Mouse (Mus musculus): ENCODE measurements around the gene Tigd3. TPM values are rescaled to one million over a fixed set of nuclear protein-coding genes. Genes with fewer than 3 reads are reported as not detected.

Tigd3 gene
- polyA plus RNA-seq, 1 experiment = 0.70 TPM

DNA sequence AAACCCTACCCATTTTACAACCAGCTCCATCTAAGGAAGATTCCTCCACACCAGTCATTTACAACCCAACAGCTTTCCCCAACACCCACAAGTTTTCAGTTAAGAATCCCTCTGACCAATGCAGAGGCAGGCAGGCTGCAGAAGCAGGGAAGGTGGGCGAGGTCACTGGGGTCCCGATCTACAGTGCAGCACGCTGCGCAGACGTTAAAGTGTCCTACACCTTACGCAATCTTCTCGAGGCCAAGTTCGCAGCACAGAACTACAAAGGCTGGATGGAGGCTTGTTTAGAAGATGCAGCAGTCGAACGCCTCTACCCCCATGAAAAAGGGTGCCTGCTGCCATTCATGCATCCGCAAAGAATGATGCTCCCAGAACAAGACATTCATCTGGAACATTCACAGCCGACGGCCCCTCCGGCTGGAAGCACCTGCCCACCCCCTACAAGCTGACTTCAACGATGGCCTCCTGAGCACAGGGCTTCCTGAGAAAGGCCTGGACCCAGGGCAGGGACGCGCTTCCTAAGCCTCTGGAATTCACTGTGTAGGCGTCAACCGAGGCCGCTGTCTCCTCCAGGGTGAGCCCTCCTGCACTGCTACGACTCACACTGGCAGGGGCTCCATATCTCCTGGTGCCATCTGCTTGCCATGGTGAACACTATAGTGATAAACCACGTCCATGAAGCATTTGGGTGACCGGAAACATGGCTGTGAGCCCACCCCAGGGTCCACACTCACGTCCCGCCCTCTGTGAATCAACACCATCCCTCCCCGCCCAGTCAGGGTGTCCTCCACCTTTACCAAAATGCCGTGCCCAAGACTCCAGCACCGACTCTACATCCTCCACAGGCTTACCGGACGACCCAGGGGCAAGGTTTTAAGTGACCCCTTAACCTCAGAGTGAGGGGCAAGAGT is 49.9 kb downstream of the Tigd3 start:
- peak; percentile 75; the same call in 1 of the 2 replicates for TF ChIP-seq POLR2A (IDR thresholded peaks at IDR 0.05; ENCODE audit: borderline replicate concordance, low read depth, low read length)
- TF ChIP-seq CTCF (IDR thresholded peaks at IDR 0.05; ENCODE audit: low read depth, low read length) = no peak
- Histone ChIP-seq H3K4me3 (ENCODE audit: insufficient read depth, low read length) (peak overlapping the region; percentile 78), H3K4me1 (ENCODE audit: control insufficient read depth, insufficient read depth, low read length) (peaks cover 10% of the 10 kb centered on the region), H3K27ac (ENCODE audit: insufficient read depth, low read depth, low read length) (peak overlapping the region; percentile 99)

GRCm38 (mm10) chr19:5842785-5843730 is 50.9 kb downstream of the Tigd3 start:
- Histone ChIP-seq H3K4me1 (ENCODE audit: control insufficient read depth, insufficient read depth, low read length) (peaks cover 10% of the 10 kb centered on the region), H3K27ac (ENCODE audit: insufficient read depth, low read depth, low read length) (peak overlapping the region; percentile 99), H3K4me3 (ENCODE audit: insufficient read depth, low read length) (peak overlapping the region; percentile 78)
- TF ChIP-seq POLR2A (IDR thresholded peaks at IDR 0.05; ENCODE audit: borderline replicate concordance, low read depth, low read length) (no peak), CTCF (IDR thresholded peaks at IDR 0.05; ENCODE audit: low read depth, low read length) (no peak)

- Histone ChIP-seq H3K4me1 (ENCODE audit: control insufficient read depth, insufficient read depth, low read length) (peaks cover 3% of the 10 kb centered on the region), H3K4me3 (ENCODE audit: insufficient read depth, low read length) (peak overlapping the region; percentile 78), H3K27ac (ENCODE audit: insufficient read depth, low read depth, low read length) (peak overlapping the region; percentile 99)
- no peak for TF ChIP-seq CTCF (IDR thresholded peaks at IDR 0.05; ENCODE audit: low read depth, low read length)
- no peak for TF ChIP-seq POLR2A (IDR thresholded peaks at IDR 0.05; ENCODE audit: borderline replicate concordance, low read depth, low read length)
Observed at GRCm38 (mm10) chr19:5841999-5842784, 51.8 kb downstream of the Tigd3 start.

GRCm38 (mm10) chr19:5841389-5841946 is 52.5 kb downstream of the Tigd3 start:
- no peaks in the 10 kb centered on the region for H3K4me1 ChIP-seq (ENCODE audit: control insufficient read depth, insufficient read depth, low read length)
- TF ChIP-seq CTCF (IDR thresholded peaks at IDR 0.05; ENCODE audit: low read depth, low read length) = peak; percentile 7; the same call in 1 of the 2 replicates
- peak; percentile 41; the same call in 1 of the 2 replicates for TF ChIP-seq POLR2A (IDR thresholded peaks at IDR 0.05; ENCODE audit: borderline replicate concordance, low read depth, low read length)
- H3K4me3 ChIP-seq (ENCODE audit: insufficient read depth, low read length) = peak overlapping the region; percentile 78
- peak overlapping the region; percentile 99 for H3K27ac ChIP-seq (ENCODE audit: insufficient read depth, low read depth, low read length)

Other genes starting within 250 kb of the Tigd3 start
- 93.4 and 117 TPM in 2 replicates for gene Sipa1, start 230.4 kb downstream of the Tigd3 start, polyA plus RNA-seq (2012; ENCODE audit: insufficient read depth, insufficient read length, missing spikeins)
- 79.9 and 99.1 TPM in 2 replicates for gene Map3k11, start 205.4 kb downstream of the Tigd3 start, polyA plus RNA-seq (2012; ENCODE audit: insufficient read depth, insufficient read length, missing spikeins)
- gene Pcnx3, start 205.2 kb downstream of the Tigd3 start, polyA plus RNA-seq (2012; ENCODE audit: insufficient read depth, insufficient read length, missing spikeins) = 43.3 and 54.9 TPM in 2 replicates
- gene Kcnk7, start 189.8 kb downstream of the Tigd3 start, polyA plus RNA-seq (2012; ENCODE audit: insufficient read depth, insufficient read length, missing spikeins) = not detected in 2 replicates
- gene Ehbp1l1, start 167.8 kb downstream of the Tigd3 start, polyA plus RNA-seq (2012; ENCODE audit: insufficient read depth, insufficient read length, missing spikeins) = 123 and 125 TPM in 2 replicates
- gene Fam89b, start 164.5 kb downstream of the Tigd3 start, polyA plus RNA-seq (2012; ENCODE audit: insufficient read depth, insufficient read length, missing spikeins) = 167 and 176 TPM in 2 replicates
- 11.4 and 15.7 TPM in 2 replicates for gene Ltbp3, start 153.2 kb downstream of the Tigd3 start, polyA plus RNA-seq (2012; ENCODE audit: insufficient read depth, insufficient read length, missing spikeins)
- gene Scyl1, start 122.7 kb downstream of the Tigd3 start, polyA plus RNA-seq (2012; ENCODE audit: insufficient read depth, insufficient read length, missing spikeins) = 46.7 and 48.3 TPM in 2 replicates
- gene Frmd8, start 18.9 kb downstream of the Tigd3 start, polyA plus RNA-seq (2012; ENCODE audit: insufficient read depth, insufficient read length, missing spikeins) = 24.6 and 25.2 TPM in 2 replicates
- gene Slc25a45, start 16.3 kb downstream of the Tigd3 start, polyA plus RNA-seq (2012; ENCODE audit: insufficient read depth, insufficient read length, missing spikeins) = 74.2 and 78.0 TPM in 2 replicates
- gene Dpf2, start 18.9 kb upstream of the Tigd3 start, polyA plus RNA-seq (2012; ENCODE audit: insufficient read depth, insufficient read length, missing spikeins) = 69.3 and 75.2 TPM in 2 replicates
- 2.5 and 2.6 TPM in 2 replicates for gene Cdc42ep2, start 30.7 kb upstream of the Tigd3 start, polyA plus RNA-seq (2012; ENCODE audit: insufficient read depth, insufficient read length, missing spikeins)
- gene Pola2, start 70.1 kb upstream of the Tigd3 start, polyA plus RNA-seq (2012; ENCODE audit: insufficient read depth, insufficient read length, missing spikeins) = 24.7 and 24.8 TPM in 2 replicates
- gene Slc22a20, start 92.0 kb upstream of the Tigd3 start, polyA plus RNA-seq (2012; ENCODE audit: insufficient read depth, insufficient read length, missing spikeins) = not detected in 2 replicates
- 32.7 and 38.3 TPM in 2 replicates for gene Capn1, start 121.7 kb upstream of the Tigd3 start, polyA plus RNA-seq (2012; ENCODE audit: insufficient read depth, insufficient read length, missing spikeins)
- gene Syvn1, start 152.4 kb upstream of the Tigd3 start, polyA plus RNA-seq (2012; ENCODE audit: insufficient read depth, insufficient read length, missing spikeins) = 31.1 and 33.7 TPM in 2 replicates
- 24.5 and 25.9 TPM in 2 replicates for gene Mrpl49, start 163.6 kb upstream of the Tigd3 start, polyA plus RNA-seq (2012; ENCODE audit: insufficient read depth, insufficient read length, missing spikeins)
- 1,783 and 2,337 TPM in 2 replicates for gene Fau, start 163.7 kb upstream of the Tigd3 start, polyA plus RNA-seq (2012; ENCODE audit: insufficient read depth, insufficient read length, missing spikeins)
- 12.8 and 16.4 TPM in 2 replicates for gene Znhit2, start 167.0 kb upstream of the Tigd3 start, polyA plus RNA-seq (2012; ENCODE audit: insufficient read depth, insufficient read length, missing spikeins)
- gene Tm7sf2, start 174.2 kb upstream of the Tigd3 start, polyA plus RNA-seq (2012; ENCODE audit: insufficient read depth, insufficient read length, missing spikeins) = 8.1 and 13.7 TPM in 2 replicates
- 83.7 and 99.9 TPM in 2 replicates for gene Vps51, start 183.1 kb upstream of the Tigd3 start, polyA plus RNA-seq (2012; ENCODE audit: insufficient read depth, insufficient read length, missing spikeins)
- gene Tmem262, start 185.9 kb upstream of the Tigd3 start, polyA plus RNA-seq (2012; ENCODE audit: insufficient read depth, insufficient read length, missing spikeins) = not detected in 2 replicates
- 2.0 TPM in 1 of 2 replicates, not detected in the other for gene Gm28374, start 188.1 kb upstream of the Tigd3 start, polyA plus RNA-seq (2012; ENCODE audit: insufficient read depth, insufficient read length, missing spikeins)
- gene Zfpl1, start 190.8 kb upstream of the Tigd3 start, polyA plus RNA-seq (2012; ENCODE audit: insufficient read depth, insufficient read length, missing spikeins) = 38.9 and 40.5 TPM in 2 replicates
- 13.1 and 13.6 TPM in 2 replicates for gene Cdca5, start 190.8 kb upstream of the Tigd3 start, polyA plus RNA-seq (2012; ENCODE audit: insufficient read depth, insufficient read length, missing spikeins)
- 1.2 TPM in 1 of 2 replicates, not detected in the other for gene AC131692.1, start 200.3 kb upstream of the Tigd3 start, polyA plus RNA-seq (2012; ENCODE audit: insufficient read depth, insufficient read length, missing spikeins)
- gene Naaladl1, start 211.6 kb upstream of the Tigd3 start, polyA plus RNA-seq (2012; ENCODE audit: insufficient read depth, insufficient read length, missing spikeins) = 0.53 and 0.80 TPM in 2 replicates
- gene Sac3d1, start 224.5 kb upstream of the Tigd3 start, polyA plus RNA-seq (2012; ENCODE audit: insufficient read depth, insufficient read length, missing spikeins) = 5.6 and 6.0 TPM in 2 replicates
- gene Snx15, start 234.2 kb upstream of the Tigd3 start, polyA plus RNA-seq (2012; ENCODE audit: insufficient read depth, insufficient read length, missing spikeins) = 26.0 and 32.8 TPM in 2 replicates
- gene Batf2, start 246.8 kb upstream of the Tigd3 start, polyA plus RNA-seq (2012; ENCODE audit: insufficient read depth, insufficient read length, missing spikeins) = 6.2 and 7.9 TPM in 2 replicates
- 31.0 and 33.7 TPM in 2 replicates for gene Arl2, start 247.4 kb upstream of the Tigd3 start, polyA plus RNA-seq (2012; ENCODE audit: insufficient read depth, insufficient read length, missing spikeins)

Measured in bone marrow macrophage, adult 2 months (primary cell).